Mouse (Mus musculus) WW6 (cell line): ENCODE measurements around the gene Gpr137b.
"Not testable (repeated sequence)": the region's sequence is repeated elsewhere in the genome, so short reads cannot be mapped to it uniquely, and the experiment has no call there.

Experiments
- DNase-seq: peaks from one replicate; pipeline ENCODE4 v3.0.0-alpha.2; 2013; ENCODE audit warnings: low read depth, low spot score

The Gpr137b gene

GRCm38 (mm10) chr13:13393228-13394095 is at the start of gene Gpr137b:
Gene Gpr137b (minus strand): TSS chr13:13394014.
- not testable (repeated sequence) for DNase-seq

- not testable (repeated sequence) for DNase-seq
These were observed 44.5 kb upstream of the Gpr137b start for GRCm38 (mm10) chr13:13438112-13438953.

GRCm38 (mm10) chr13:13437460-13438015 is 43.7 kb upstream of the Gpr137b start, which contains the start of gene Nid1:
Gene Nid1 (plus strand): TSS chr13:13437551.
- DNase-seq = not testable (repeated sequence)

- not testable (repeated sequence) for DNase-seq
These were observed 42.3 kb upstream of the Gpr137b start for GRCm38 (mm10) chr13:13436161-13436560.

GRCm38 (mm10) chr13:13423301-13423700 is 29.5 kb upstream of the Gpr137b start:
- DNase-seq = not testable (repeated sequence)

- DNase-seq = not testable (repeated sequence)
These were observed 25.0 kb upstream of the Gpr137b start for GRCm38 (mm10) chr13:13418859-13419258.

GRCm38 (mm10) chr13:13416007-13416337 is 22.2 kb upstream of the Gpr137b start:
- not testable (repeated sequence) for DNase-seq

GRCm38 (mm10) chr13:13415120-13416006 is 21.5 kb upstream of the Gpr137b start:
- DNase-seq = not testable (repeated sequence)

- DNase-seq = no peak
These were observed 20.4 kb upstream of the Gpr137b start for GRCm38 (mm10) chr13:13414206-13414605.

GRCm38 (mm10) chr13:13405511-13405910 is 11.7 kb upstream of the Gpr137b start:
- DNase-seq = not testable (repeated sequence)

GRCm38 (mm10) chr13:13404517-13405155 is 10.8 kb upstream of the Gpr137b start:
- DNase-seq = not testable (repeated sequence)

GRCm38 (mm10) chr13:13403839-13404238 is 10.0 kb upstream of the Gpr137b start:
- not testable (repeated sequence) for DNase-seq

- not testable (repeated sequence) for DNase-seq
These were observed 9.6 kb upstream of the Gpr137b start for GRCm38 (mm10) chr13:13403366-13403765.

GRCm38 (mm10) chr13:13402818-13403217 is 9.0 kb upstream of the Gpr137b start:
- not testable (repeated sequence) for DNase-seq

GRCm38 (mm10) chr13:13400851-13401250 is 7.0 kb upstream of the Gpr137b start:
- DNase-seq = not testable (repeated sequence)

- DNase-seq = not testable (repeated sequence)
These were observed 232 bp upstream of the Gpr137b start for GRCm38 (mm10) chr13:13394096-13394395.

GRCm38 (mm10) chr13:13378168-13378859 is 15.5 kb downstream of the Gpr137b start:
- DNase-seq = not testable (repeated sequence)

- no peak for DNase-seq
These were observed 16.6 kb downstream of the Gpr137b start for GRCm38 (mm10) chr13:13377180-13377579.

- DNase-seq = not testable (repeated sequence)
These were observed 19.8 kb downstream of the Gpr137b start for GRCm38 (mm10) chr13:13373965-13374364.

- DNase-seq = not testable (repeated sequence)
These were observed 22.4 kb downstream of the Gpr137b start for GRCm38 (mm10) chr13:13371436-13371835.
